Mouse (Mus musculus) forebrain, embryonic 12.5 days (tissue): ENCODE results near the gene 2010111I01Rik. TPM values are rescaled to one million over a fixed set of nuclear protein-coding genes. Genes with fewer than 3 reads are reported as not detected.

Experiments used
- ATAC-seq: fragments of 200-750 bp; cut with Nextera tagmentation; 2 replicates; pipeline ENCODE4 v1.8.0; 2017; ENCODE audit warnings: moderate TSS enrichment; ENCODE audit not compliant: low FRiP score
- H3K27ac ChIP-seq: fragments of 300-500 bp; sonication (generic); 2 replicates; pipeline ENCODE4 v1.5.1; 2016; ENCODE audit warnings: mild to moderate bottlenecking
- H3K27me3 ChIP-seq: fragments of 300-500 bp; sonication (generic); 2 replicates; pipeline ENCODE4 v1.6.1; 2016; ENCODE audit warnings: mild to moderate bottlenecking
- H3K36me3 ChIP-seq: fragments of 300-500 bp; sonication (generic); replicated peaks from 2 replicates; pipeline ENCODE4 v1.6.1; 2016; ENCODE audit warnings: mild to moderate bottlenecking
- H3K4me1 ChIP-seq: fragments of 300-500 bp; sonication (generic); 2 replicates; pipeline ENCODE4 v1.6.1; 2016
- H3K4me2 ChIP-seq: fragments of 300-500 bp; sonication (generic); 2 replicates; pipeline ENCODE4 v1.6.1; 2016; ENCODE audit warnings: mild to moderate bottlenecking, moderate library complexity
- H3K4me3 ChIP-seq: fragments of 300-500 bp; sonication (generic); replicated peaks from 2 replicates; pipeline ENCODE4 v1.5.1; 2016; ENCODE audit warnings: mild to moderate bottlenecking
- H3K9ac ChIP-seq: fragments of 300-500 bp; sonication (generic); 2 replicates; pipeline ENCODE4 v1.6.1; 2016; ENCODE audit warnings: mild to moderate bottlenecking
- H3K9me3 ChIP-seq: fragments of 300-500 bp; sonication (generic); 2 replicates; pipeline ENCODE4 v1.6.1; 2016
- WGBS: fragments of 180-500 bp; shearing (Covaris S2); methylation state at CpG from one replicate; pipeline ENCODE4 v1.1.7; 2016; 5-methylcytosine and 5-hydroxymethylcytosine counted together
- polyA plus RNA-seq: library from polyadenylated mRNA; unstranded; fragments of >200 nt; fragmentation: Nextera tagmentation; extraction: Ambion mirVana; gene quantifications from 2 replicates; pipeline ENCODE4 v1.2.1, GENCODE M21; 2016

Gene 2010111I01Rik
- polyA plus RNA-seq, 1 experiment from 2014 or later: 34.3 TPM

DNA sequence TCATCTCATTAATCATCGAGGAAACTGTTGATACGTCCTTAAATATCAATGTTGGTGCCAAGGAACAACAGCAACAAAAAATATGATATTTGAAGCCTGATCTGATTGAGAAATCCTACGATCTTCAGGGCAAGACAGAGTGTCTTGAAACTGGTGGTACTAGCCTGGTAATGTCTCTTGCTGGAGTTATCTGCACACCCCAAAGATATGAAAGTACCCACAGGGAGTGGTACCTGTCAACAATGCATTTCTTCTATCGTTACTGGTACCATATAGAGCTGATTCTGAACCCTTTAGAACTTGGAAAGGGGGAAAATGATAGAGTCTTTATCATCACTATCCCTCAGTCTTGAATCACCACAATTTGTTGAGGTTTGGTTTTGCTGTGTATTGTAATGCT is 24.9 kb upstream of the 2010111I01Rik start:
- Histone ChIP-seq H3K9me3 (no peaks in the 10 kb centered on the region), H3K27ac (no peak overlapping the region), H3K4me3 (no peak overlapping the region), H3K9ac (no peak overlapping the region), H3K27me3 (no peaks in the 10 kb centered on the region), H3K4me2 (no peak overlapping the region), H3K36me3 (no peaks in the 10 kb centered on the region), H3K4me1 (no peaks in the 10 kb centered on the region)
- 87% methylated on average over 4 of the region's 4 CpGs for WGBS
- no peak for ATAC-seq

DNA sequence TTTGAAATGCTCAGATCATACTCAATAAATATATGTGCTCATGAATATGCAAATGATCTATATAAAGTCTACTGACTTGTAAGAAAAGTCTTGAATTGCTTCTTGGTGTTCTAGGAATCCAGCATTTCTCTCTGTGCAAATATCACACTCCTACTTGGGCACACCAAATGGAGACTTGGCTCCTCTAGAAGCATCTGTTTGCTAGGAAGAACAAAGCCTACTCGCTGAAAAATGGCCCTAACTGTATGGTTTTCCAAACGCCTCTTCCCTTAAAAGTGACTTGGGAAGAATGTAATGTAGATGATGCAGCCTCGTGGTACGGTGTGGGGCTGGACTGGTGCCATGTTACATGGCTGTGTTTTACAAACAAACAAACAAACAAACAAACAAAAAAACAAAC is 24.0 kb upstream of the 2010111I01Rik start:
- WGBS: 88% methylated on average over 4 of the region's 4 CpGs
- no peak for ATAC-seq
- H3K4me3 ChIP-seq: no peak overlapping the region
- no peaks in the 10 kb centered on the region for H3K36me3 ChIP-seq
- H3K4me1 ChIP-seq: no peaks in the 10 kb centered on the region
- no peaks in the 10 kb centered on the region for H3K9me3 ChIP-seq
- no peak overlapping the region for H3K9ac ChIP-seq
- H3K4me2 ChIP-seq: no peak overlapping the region
- no peak overlapping the region for H3K27ac ChIP-seq
- H3K27me3 ChIP-seq: no peaks in the 10 kb centered on the region

DNA sequence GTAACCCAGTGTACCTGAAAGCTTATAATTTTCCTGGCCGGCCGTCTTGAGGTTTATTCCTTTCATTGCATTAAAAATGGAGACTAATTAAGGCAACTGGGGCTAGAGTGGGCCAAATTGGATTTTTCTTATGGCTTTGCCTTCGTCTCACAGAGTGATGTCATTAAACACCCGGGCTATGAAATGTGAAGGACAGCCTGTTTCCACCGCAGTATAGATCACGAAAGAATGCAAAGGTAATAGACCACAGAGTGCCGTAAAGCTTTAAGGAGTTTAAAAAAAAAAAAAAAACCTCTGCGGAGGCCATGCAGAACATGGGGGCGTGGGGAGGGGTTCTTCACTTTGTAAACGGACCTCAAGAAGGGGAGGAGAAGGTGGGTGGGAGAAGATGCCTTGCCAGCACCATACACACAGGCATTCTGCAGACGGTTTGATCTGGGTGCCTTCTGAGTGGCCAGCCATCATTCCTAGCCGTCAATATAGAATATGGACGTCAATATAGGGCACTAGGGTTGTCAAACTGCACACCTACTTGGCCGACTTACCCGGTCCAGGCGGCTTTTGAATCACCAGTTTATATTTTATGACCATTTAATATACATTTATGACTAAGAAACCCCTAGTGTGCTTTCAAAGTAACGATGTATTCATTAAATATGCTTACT is 23.2 kb upstream of the 2010111I01Rik start:
- Histone ChIP-seq H3K4me3 (no peak overlapping the region), H3K4me1 (no peaks in the 10 kb centered on the region), H3K27me3 (no peaks in the 10 kb centered on the region), H3K9me3 (no peaks in the 10 kb centered on the region), H3K4me2 (no peak overlapping the region), H3K27ac (no peak overlapping the region), H3K9ac (no peak overlapping the region), H3K36me3 (no peaks in the 10 kb centered on the region)
- 83% methylated on average over 17 of the region's 17 CpGs for WGBS
- ATAC-seq: no peak

DNA sequence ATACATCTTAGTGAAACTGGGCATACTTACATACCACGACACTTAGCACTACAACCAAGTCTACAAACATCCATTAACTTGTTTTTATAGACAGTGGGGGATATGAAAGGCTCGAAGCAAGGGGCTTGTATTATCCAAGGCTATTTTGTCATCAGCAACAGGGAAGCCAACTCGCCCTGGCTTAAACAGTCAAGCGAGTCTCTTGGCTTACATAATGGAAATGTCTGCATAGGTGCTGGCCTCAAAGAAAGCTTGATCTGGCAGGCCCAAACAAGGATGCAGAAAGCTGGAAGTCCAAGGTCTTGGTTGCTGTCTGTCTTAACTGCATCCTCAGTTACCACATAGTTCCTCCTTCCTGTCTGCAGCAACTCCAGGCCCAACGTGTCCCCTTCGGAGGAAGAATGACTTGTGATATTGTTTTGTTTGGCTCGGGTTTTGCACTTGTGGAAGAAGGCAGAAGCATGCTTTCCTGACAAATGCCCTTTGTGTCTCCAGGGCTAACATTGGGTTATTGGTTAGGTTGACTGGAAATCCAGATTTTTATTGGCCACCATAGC is 21.3 kb upstream of the 2010111I01Rik start:
- 85% methylated on average over 7 of the region's 7 CpGs for WGBS

DNA sequence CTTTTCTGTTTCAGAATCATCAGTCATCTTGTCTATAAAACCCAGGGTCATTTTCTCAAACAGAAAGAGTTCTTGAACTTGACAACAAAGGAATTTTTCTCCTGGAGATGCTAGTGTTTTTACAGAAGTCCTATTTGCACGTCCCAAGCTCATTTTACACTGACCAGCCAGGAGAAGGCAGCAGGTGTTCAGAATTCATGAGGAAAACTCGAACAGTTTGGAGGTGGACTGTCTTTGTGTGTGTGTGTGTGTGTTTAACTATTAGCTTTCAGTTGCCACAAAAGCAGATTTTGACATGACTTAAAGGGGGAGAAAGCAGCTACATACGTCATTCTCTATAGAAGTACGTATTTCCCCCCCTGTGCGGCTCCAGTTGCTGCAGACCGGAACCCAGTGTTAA is 20.6 kb upstream of the 2010111I01Rik start:
- Histone ChIP-seq H3K9me3 (no peaks in the 10 kb centered on the region), H3K27me3 (no peaks in the 10 kb centered on the region), H3K9ac (no peak overlapping the region), H3K27ac (no peak overlapping the region), H3K4me2 (no peak overlapping the region), H3K4me1 (no peaks in the 10 kb centered on the region), H3K4me3 (no peak overlapping the region), H3K36me3 (no peaks in the 10 kb centered on the region)
- no peak for ATAC-seq
- 76% methylated on average over 6 of the region's 6 CpGs for WGBS

More for the DNA sequence above, 21.3 kb upstream of the 2010111I01Rik start:
- Histone ChIP-seq H3K9me3 (no peaks in the 10 kb centered on the region), H3K4me3 (no peak overlapping the region), H3K36me3 (no peaks in the 10 kb centered on the region), H3K27ac (no peak overlapping the region), H3K27me3 (no peaks in the 10 kb centered on the region), H3K4me2 (no peak overlapping the region), H3K9ac (no peak overlapping the region), H3K4me1 (no peaks in the 10 kb centered on the region)
- ATAC-seq: no peak

DNA sequence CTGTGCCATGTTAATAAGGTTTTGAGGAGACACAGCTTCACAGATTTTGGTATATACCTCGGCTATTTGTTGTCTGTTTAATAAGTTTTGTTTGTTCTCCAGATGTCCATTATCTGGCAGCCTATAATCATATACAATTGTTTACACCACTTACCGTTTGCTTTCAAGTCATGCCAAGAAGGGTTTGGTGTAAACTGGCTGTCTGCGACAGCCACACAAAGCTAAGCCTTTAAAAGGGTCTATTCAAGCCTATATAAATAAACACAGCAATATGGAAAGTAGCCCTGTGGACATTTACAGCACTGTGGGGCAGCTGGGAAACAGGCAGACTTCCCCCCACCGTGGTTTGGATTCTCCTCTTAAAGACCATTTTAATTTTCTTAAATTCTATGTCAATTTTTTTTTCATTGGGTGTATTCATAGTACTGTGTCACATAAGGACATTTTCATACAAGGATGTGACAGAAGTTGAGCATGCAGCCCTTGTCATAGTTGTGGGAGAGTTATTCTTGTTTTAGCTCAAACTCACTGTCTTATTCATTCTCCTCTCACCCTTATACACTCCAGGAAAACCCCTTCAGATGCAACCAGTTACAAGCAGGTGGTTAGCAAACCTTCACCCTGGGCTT is 15.0 kb upstream of the 2010111I01Rik start:
- Histone ChIP-seq H3K9ac (no peak overlapping the region), H3K9me3 (no peaks in the 10 kb centered on the region), H3K4me1 (no peaks in the 10 kb centered on the region), H3K27ac (no peak overlapping the region), H3K4me3 (no peak overlapping the region), H3K27me3 (no peaks in the 10 kb centered on the region), H3K36me3 (no peaks in the 10 kb centered on the region), H3K4me2 (no peak overlapping the region)
- 42% methylated on average over 4 of the region's 4 CpGs for WGBS
- no peak for ATAC-seq

DNA sequence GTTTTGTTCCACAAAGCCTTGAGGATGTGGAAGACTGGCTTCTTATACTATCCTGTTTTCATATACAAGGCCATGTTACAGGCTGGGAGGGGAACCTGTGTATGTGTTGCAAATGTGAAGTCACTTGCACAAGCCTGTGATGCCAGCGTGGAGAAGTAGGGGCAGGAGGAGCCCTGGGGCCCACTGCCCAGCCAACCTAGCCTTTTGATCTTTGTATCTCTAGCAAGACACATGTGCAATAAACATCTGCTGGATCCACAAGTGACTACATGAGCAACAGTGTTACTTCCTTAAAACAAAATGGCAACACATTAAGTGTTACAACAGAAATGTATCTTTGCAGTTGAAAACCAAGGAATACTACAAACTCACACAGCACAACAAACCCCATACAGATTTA is 13.1 kb upstream of the 2010111I01Rik start:
- H3K4me1 ChIP-seq: no peaks in the 10 kb centered on the region
- no peak overlapping the region for H3K27ac ChIP-seq
- no peaks in the 10 kb centered on the region for H3K36me3 ChIP-seq
- H3K4me2 ChIP-seq: no peak overlapping the region
- H3K27me3 ChIP-seq: no peaks in the 10 kb centered on the region
- WGBS: 70% methylated on average over 1 of the region's 1 CpGs
- no peaks in the 10 kb centered on the region for H3K9me3 ChIP-seq
- H3K9ac ChIP-seq: no peak overlapping the region
- no peak overlapping the region for H3K4me3 ChIP-seq
- ATAC-seq: no peak

DNA sequence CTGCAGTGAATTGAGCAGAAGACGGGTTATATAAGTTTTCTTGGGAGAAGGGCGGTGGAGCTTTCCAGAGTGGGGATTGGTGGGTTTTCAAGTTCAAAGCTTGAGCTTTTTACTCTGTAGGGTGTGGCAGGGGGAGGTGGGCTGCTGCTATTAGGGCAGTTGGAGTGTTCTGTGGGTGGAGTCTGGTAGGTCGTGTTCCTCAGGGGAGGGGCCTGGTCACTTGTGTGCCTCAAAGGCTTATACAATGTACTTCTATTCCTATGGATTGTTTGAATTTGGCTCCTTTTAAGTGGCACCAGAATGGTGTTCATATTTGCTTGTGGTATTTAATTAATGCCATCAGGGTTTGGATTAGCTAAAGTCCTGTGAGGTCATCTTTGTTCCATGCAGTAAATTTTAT is 12.6 kb upstream of the 2010111I01Rik start:
- no peaks in the 10 kb centered on the region for H3K4me1 ChIP-seq
- no peak overlapping the region for H3K4me3 ChIP-seq
- H3K9me3 ChIP-seq: no peaks in the 10 kb centered on the region
- H3K36me3 ChIP-seq: no peaks in the 10 kb centered on the region
- WGBS: 76% methylated on average over 3 of the region's 3 CpGs
- H3K9ac ChIP-seq: no peak overlapping the region
- ATAC-seq: no peak
- no peaks in the 10 kb centered on the region for H3K27me3 ChIP-seq
- H3K4me2 ChIP-seq: no peak overlapping the region
- H3K27ac ChIP-seq: no peak overlapping the region

DNA sequence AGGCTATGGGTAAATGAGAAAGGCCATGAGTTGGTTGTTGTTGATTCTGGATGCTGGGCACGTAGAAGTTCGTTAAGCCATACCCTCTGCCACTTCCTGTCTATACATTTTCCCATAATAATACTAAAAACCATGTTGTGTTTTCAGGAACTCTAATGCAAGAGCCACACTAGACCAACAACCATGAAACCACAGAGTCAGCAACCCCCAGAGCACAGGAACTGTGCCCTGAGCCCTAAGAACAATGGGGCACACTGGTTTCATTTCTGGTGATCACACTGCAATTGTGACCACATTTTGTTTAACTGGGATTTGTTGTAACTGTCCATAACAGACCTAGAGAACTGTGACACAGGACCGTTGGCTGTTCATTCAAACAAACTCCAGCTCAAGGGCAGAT is 12.1 kb upstream of the 2010111I01Rik start:
- H3K9ac ChIP-seq: no peak overlapping the region
- 88% methylated on average over 3 of the region's 3 CpGs for WGBS
- no peak overlapping the region for H3K27ac ChIP-seq

DNA sequence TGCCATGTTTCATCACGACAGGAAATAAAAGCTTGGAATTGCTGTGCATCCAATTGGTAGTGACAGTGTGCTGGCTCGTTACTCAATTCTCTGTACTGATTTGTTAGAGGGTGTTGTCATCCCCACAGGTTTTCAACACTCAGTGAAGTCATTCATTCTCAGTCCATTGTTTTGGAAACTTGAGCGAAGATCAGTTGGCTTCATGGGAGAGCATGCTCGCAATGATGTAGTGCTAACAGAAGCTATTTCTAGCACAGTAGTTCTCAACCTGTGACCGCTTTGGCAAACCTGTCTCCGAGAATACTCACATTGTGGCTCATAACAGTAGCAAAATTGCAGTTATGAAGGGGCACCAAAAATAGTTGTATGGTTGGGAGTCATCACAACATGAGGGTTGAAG is 8.7 kb upstream of the 2010111I01Rik start:
- Histone ChIP-seq H3K4me2 (no peak overlapping the region), H3K27me3 (no peaks in the 10 kb centered on the region), H3K36me3 (no peaks in the 10 kb centered on the region), H3K9me3 (no peaks in the 10 kb centered on the region), H3K4me3 (no peak overlapping the region), H3K9ac (no peak overlapping the region), H3K27ac (no peak overlapping the region), H3K4me1 (no peaks in the 10 kb centered on the region)
- no peak for ATAC-seq
- 82% methylated on average over 6 of the region's 6 CpGs for WGBS

More for the DNA sequence above, 12.1 kb upstream of the 2010111I01Rik start:
- H3K27me3 ChIP-seq: no peaks in the 10 kb centered on the region
- no peaks in the 10 kb centered on the region for H3K4me1 ChIP-seq
- no peaks in the 10 kb centered on the region for H3K9me3 ChIP-seq
- H3K4me3 ChIP-seq: no peak overlapping the region
- no peak overlapping the region for H3K4me2 ChIP-seq
- ATAC-seq: no peak
- H3K36me3 ChIP-seq: no peaks in the 10 kb centered on the region

DNA sequence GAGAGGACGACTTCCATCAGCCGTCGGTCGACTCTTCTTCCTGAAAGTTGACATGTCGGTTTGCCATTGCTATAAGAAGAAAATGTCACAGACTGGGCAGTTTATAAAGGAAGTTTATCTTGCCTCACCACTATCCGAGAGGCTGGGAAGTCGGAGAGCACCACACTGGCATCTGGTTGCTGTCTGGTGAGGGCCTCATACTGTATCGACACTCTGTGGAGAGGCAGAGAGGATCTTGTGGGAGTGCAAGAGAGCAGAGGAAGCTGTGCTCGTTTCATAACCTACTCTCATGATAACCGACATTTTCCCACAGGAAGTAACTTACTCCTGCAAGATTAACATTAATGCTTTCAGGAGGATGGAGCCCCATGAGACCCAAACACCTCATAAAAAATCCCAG is 7.9 kb upstream of the 2010111I01Rik start:
- ATAC-seq: no peak
- Histone ChIP-seq H3K27me3 (no peaks in the 10 kb centered on the region), H3K36me3 (no peaks in the 10 kb centered on the region)

DNA sequence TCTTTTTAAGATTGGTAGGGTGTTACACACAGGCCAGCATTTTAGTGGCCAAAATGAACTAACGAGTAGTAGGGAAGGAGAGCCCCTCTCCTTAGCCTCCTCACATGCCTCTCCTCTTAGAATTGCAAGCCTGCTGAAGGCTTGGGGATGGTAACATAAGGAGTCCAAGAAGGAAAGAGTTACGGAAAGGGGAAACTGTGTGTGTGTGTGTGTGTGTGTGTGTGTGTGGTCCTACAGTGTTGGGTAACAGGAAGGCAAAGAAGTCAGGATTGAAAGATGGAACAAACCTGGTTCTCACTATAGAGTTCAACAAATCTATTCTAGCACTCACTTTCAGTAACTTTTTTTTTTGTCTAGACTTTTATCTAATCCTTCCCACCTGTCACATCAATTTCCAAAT is 1.3 kb upstream of the 2010111I01Rik start:
- Histone ChIP-seq H3K4me3 (no peak overlapping the region), H3K27ac (no peak overlapping the region), H3K27me3 (no peaks in the 10 kb centered on the region), H3K4me2 (no peak overlapping the region), H3K36me3 (no peaks in the 10 kb centered on the region), H3K9me3 (no peaks in the 10 kb centered on the region), H3K4me1 (peaks cover 10% of the 10 kb centered on the region; the same call in 1 of the 2 replicates), H3K9ac (no peak overlapping the region)
- ATAC-seq: no peak
- WGBS: 86% methylated on average over 2 of the region's 2 CpGs

More for the DNA sequence above, 7.9 kb upstream of the 2010111I01Rik start:
- Histone ChIP-seq H3K4me1 (no peaks in the 10 kb centered on the region), H3K4me3 (no peak overlapping the region), H3K9ac (no peak overlapping the region), H3K27ac (no peak overlapping the region), H3K9me3 (no peaks in the 10 kb centered on the region), H3K4me2 (no peak overlapping the region)
- WGBS: 87% methylated on average over 10 of the region's 10 CpGs

DNA sequence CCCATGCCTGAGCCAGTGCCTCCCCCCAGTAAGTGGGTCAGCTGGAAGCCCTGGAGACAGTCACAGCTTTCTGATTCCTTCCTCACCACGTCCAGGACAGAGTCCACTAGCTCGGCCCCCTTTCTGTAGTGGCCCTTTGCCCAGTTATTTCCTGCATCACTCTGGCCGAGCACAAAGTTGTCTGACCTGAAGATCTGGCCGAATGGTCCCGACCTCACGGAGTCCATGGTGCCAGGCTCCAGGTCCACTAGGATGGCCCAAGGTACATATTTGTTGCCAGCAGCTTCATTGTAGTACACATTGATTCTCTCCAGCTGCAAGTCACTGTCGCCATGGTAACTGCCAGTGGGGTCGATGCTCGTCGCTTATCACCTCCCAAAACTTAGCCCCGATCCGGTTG is 3.5 kb downstream of the 2010111I01Rik start:
- WGBS: 87% methylated on average over 12 of the region's 12 CpGs
- no peak overlapping the region for H3K4me3 ChIP-seq

More for the DNA sequence above, 3.5 kb downstream of the 2010111I01Rik start:
- no peaks in the 10 kb centered on the region for H3K27me3 ChIP-seq
- no peaks in the 10 kb centered on the region for H3K9me3 ChIP-seq
- no peaks in the 10 kb centered on the region for H3K36me3 ChIP-seq
- ATAC-seq: no peak
- no peak overlapping the region for H3K4me2 ChIP-seq
- no peak overlapping the region for H3K27ac ChIP-seq
- no peak overlapping the region for H3K9ac ChIP-seq
- peaks cover 10% of the 10 kb centered on the region; the same call in 1 of the 2 replicates for H3K4me1 ChIP-seq
